Mouse (Mus musculus): ENCODE results near the gene Polrmt. TPM values are rescaled to one million over a fixed set of nuclear protein-coding genes. Genes with fewer than 3 reads are reported as not detected.
A peak's percentile ranks its signal among the peaks of the same experiment; 100 is the strongest.
"Not testable (repeated sequence)": the region's sequence is repeated elsewhere in the genome, so short reads cannot be mapped to it uniquely, and the experiment has no call there.

The Polrmt gene
- total RNA-seq, 2 experiments from 2014 or later, result 35.4 to 39.6 TPM

DNA sequence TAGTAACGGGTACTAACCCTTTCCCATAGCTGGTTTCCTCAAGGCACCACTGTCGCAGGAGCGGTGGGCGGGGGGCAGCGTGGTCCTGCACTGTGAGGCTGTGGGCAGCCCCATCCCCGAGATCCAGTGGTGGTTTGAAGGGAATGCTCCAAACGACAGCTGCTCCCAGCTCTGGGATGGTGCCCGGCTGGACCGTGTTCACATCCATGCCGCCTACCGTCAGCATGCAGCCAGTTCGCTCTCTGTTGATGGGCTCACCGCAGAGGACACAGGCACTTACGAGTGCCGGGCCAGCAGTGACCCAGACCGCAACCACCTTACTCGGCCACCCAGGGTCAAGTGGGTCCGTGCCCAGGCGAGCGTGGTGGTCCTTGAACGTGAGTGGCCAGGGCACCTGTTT, 37.7 kb downstream of the Polrmt start:
- DNase-seq, result no peak

DNA sequence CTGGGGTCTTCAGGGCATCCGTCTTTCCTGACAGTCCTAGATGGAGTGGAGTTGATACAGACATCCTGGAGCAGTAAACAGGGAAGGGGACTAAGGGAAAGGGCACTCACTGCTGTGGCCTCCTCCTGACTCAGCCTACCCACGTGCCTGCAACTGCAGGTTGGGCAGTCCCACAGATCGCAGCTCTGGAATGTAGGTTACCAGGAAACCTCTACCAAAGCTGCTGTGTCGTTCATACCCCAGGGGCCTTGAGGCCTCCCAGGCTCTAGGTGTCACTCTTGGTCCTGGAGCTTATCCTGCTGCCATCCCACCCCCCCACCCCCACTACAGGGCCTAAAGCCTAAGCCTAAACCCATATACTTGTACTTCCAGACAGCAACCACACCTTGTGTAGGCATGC, 38.6 kb downstream of the Polrmt start:
- DNase-seq, result no peak

DNA sequence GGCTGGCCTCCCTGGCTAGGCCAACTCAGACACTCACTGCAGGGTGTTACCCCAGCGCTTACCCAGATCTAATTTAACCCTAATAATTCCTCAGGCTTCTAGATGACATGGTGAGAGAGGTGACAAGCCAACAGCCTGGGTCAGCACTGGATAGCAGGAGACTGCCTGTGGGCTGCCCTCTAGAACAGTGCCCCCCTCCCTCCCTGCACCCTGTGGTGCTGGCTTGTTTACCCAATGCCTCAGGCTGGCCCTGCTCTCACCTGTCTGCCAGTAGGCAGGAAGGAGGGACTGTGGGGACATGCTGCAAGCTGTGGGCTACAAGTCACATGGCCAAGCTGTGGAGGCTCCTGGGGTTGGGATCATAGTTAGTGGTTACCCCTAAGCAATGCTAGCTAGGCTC, 39.2 kb downstream of the Polrmt start:
- DNase-seq, result no peak

DNA sequence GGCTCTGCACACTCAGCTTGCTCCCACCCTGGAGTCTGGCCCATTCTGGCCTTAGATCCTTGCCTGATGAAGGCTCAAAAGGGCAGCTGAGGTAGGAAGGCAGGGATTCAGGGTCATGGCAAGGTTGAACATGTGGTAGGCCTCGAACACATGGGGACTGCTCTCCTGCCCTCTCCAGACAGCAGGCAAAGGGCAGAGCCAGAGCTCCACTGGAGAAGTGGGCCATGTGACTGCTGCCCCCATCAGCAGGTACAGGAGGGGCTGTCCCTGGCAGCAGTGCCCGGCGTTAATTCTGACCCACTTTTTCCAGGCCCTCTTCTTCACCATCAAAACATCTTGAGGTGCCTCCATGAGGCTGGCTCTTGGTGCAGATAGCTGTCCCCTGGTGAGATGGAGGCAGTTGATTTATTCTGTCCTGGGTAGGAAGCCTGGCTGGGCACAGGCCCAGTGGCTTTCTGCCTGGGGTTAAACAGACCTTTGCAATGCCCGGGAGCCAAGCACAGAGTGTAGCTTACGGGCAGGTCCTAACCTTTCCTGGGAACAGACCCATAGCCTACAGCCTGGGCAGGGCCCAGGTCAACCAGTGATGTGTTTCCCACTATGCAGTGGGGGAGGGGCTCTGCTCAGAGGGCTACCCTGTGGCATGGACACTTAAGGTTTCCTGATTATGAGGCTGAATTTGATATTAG, 39.8 kb downstream of the Polrmt start:
- no peak for DNase-seq

- DNase-seq, result no peak
Observed at GRCm38 (mm10) chr10:79705951-79706350, 40.4 kb downstream of the Polrmt start.

GRCm38 (mm10) chr10:79704970-79705360, 41.4 kb downstream of the Polrmt start:
- no peak for DNase-seq

DNA sequence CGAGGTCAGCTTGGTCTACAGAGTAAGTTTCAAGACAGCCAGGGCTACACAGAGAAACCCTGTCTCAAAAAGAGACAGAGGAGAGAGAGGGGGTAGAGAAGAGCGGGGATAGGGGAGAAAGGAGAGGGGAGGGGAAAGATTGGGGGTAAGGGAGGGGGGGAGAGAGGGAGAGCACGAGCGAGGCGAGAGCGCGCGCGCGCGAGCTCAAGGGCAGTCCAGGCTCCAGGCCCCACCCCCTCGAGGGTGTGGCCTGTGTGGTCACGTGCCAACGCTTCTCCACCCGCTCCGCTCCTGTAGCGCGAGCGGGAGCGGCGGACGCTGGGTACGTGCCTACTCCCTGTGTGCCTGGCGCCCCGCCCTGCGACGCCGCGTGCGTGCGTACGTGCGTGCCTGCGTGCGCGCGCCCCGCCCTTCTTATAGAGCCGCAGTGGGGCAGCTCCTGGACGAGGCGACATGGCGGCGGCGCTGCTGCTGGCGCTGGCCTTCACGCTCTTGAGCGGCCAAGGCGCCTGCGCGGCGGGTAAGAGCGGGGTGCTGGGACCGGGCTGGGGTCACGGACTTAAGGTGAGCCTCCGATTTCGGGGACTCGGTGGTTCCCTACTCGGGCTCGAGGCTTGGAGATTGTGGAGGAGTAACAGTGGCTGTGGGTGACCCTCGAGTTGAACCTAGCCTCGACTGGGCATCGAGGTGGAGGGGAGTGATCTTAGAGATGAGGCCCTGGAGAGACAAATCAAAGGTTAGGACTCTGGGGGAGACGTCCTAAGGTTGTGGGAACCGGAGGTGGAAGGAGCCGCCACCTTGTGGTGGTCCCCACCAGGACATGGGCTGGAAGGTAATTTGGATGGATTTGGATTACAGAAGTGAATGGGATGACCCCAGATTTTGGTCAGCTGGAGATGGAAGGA, 42.1 kb downstream of the Polrmt start, which contains the start of gene Bsg:
Gene Bsg, plus strand, starts transcription at position 427 of the 905 bp plus-strand sequence.
- DNase-seq, result peak; percentile 99

DNA sequence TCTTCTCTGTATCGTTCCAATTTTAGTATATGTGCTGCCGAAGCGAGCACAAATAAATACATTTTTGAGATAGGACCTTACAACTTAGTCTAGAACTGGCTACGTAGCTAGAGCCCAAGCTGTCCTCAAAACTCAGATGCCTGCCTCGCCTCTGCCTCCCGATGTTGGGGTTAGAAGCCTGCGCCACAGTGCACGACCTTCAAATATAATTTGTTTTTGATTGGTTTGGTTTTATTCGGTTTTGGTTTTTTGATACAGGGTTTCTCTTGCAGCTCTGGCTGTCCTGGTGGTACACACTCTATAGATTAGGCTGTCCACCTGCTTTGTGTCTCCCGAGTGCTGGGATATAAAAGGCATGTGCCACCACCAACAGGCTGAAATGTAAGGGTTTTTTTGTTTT, 42.8 kb downstream of the Polrmt start:
- DNase-seq, result no peak

- not testable (repeated sequence) for DNase-seq
Observed at GRCm38 (mm10) chr10:79702970-79703369, 43.4 kb downstream of the Polrmt start.

DNA sequence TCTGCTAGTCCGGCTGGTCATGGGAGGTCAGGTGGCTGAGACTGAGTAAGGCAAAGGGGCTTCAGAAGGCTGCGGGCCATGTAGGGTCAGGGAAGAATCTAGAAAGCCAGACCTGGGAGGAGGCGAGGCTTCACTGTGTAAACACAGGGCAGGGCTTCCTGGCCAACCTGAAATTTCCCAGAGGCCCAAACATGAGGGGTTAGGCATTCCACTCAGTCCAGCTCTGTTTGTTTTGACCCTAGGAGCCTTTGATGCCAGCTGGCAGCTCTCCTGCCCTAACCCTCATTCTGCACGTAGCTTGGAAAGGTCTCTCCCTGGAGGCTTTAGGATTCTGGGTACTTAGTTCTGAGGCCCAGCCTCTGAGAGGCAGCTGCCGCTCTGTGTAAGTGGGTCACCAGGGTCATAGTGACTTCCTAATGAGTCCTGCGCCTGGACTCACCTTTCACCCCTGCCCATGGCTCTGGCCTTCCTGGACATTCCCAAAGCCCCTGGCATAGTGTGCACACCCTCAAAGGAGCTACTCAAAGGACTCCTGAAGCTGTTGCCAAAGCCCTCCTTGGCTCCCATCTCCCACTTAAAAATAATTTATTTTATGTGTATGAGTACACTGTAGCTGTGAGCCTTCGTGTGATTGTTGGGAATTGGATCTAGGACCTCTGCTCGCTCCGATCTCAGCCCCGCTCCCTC, 44.8 kb downstream of the Polrmt start:
- peak; percentile 78 for DNase-seq

DNA sequence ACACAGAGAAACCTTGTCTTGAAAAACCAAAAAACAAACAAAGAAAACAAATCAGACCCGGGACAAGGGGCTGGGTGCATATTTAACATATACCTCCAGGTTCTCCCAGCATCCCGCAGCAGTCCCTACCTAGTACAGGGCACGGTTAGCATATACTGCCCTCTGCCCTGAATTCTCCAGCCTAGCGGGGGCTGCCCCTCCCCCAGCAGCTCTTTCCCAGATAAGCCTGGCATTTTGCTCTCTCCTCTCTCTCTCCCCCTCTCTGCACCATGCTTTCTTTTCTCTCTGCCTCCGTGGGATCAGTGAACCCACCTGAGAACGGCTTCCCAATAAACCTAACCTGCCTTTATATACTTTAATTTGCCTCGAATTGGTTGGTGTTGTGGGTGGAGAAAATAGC, 45.7 kb downstream of the Polrmt start:
- peak; percentile 68 for DNase-seq

- no peak for DNase-seq
Observed at GRCm38 (mm10) chr10:79698459-79698858, 47.9 kb downstream of the Polrmt start.

DNA sequence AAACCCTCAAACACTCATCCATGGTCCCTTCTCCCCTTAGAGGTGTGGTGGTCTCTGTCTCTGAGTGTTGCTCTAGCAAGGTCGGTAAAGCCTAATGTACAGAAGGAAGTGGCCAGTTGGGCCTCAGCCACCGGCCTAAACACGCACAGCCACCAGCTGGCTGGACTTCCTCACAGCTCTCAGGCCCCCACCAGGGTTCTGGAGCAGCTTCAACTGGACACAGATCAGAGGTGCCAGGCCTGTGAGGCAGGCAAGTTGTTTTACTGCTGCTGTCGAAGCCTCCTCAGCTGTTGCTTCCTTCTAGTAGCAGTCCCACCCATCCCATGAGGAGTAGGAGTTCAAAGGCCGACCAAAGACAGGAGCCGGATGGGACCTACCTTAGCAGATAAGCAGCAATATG, 48.5 kb downstream of the Polrmt start:
- no peak for DNase-seq

DNA sequence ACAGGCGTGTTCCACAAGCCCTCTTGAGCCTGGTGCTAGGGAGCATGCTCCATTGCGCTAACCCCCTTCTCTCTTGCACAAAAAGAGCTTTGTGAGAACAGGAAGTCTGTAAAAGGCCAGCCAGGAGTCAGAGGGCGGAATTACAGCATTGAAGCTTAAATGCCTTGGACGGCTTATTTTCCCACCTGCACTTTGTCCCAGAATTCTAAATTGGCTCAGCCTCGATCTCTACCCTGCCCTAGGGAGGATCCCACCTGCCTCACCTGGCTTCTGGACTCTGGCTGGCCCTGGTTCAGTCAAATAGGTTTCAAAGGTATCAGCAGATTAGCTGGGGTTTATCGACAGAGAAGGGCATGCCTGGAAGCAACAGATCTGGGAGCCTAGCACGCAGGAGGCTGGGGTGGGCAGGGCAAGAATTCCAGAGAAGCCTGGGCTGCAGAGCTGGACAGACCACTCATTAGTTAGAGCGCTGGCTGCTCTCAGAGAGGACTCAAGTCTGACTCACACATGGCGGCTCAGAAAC, 50.2 kb downstream of the Polrmt start:
- no peak for DNase-seq

DNA sequence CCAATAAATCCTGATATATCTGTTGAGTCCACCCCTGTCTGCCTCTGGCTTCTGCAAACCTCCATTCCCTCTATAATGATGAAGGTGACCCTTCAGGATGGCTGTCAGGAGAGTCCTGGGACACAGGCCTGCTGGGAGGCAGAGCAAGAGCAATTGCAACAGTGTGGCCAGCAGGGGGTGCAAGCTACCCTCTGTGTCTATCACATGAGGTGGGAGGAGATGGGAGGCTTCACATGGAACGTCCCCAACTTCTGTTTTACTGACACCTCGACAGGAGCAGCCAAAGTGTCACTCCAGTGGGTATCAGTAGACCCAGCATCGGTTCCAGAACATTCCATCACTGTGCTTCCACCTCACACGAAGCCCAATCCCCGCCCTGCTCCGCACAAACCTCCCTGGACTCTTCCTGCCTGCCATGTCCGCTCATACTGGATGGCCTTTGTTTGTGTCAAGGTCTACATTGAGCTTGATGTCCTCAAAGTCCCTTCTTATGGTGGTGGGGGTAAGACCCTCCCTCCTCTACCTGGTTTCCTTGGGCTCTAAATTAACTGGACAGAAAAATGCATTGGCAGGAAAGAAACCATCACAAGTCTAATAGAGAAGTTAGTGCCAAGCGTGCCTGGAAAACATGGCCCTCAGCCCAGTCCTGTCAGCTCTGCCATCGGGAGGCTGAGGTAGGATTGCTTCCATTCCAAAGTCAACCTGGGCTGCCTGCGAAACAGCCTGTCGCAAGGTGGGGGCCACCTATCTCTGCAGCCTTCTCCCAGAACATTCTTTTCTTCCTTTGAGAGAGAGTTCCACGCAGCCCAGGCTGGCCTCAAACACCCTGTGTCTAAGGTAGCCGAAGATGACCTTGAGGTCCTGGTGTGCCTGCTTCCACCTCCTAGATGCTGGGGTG, 50.9 kb downstream of the Polrmt start:
- peak; percentile 92 for DNase-seq

DNA sequence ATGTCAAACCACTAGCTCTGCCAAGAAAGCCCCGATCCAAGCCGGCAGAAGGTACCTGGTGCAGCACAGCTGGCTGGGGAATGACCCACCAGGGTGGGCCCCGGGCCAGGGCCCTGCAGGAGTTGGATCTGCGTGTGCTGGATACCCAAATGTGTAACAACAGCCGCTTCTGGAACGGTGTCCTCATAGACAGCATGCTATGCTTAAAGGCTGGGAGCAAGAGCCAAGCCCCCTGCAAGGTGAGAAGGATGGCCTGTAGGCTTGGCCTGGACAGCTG, 52.1 kb downstream of the Polrmt start:
- DNase-seq, result no peak

DNA sequence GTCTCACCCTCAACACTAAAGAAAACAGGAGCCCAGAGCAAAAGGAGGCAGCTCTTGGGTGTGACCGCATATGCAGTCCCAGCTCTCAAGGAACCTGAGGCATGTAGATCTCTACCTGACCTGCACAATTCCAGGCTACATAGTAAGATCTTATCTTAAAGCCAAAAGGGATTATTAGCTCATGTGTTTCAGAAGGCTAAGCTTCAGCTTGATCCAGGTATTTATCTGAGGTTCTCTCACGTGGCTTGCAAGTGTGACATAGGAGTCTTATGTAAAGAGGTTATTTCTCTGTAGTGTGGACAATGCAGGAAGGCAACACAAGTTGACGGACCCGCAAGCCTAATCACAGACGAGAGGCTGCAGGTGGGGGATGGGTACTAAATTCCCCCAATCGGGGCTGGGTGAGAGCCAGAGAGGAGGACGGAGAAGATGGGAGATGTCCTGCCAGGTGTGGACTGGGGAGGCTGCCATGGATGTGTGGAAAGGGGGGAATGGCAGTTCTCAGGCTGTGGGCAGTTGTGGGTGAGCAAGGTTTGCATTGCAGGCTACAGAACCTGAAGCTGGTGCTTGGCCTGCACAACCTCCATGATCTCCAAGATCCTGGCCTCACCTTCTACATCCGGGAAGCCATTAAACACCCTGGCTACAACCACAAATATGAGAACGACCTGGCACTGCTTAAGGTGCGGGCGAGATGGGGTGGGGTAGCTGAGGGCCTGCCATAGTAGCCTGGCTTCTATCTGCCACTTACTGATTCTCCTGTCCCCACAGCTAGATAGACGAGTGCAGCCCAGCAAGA, 52.6 kb downstream of the Polrmt start:
- DNase-seq, result no peak

DNA sequence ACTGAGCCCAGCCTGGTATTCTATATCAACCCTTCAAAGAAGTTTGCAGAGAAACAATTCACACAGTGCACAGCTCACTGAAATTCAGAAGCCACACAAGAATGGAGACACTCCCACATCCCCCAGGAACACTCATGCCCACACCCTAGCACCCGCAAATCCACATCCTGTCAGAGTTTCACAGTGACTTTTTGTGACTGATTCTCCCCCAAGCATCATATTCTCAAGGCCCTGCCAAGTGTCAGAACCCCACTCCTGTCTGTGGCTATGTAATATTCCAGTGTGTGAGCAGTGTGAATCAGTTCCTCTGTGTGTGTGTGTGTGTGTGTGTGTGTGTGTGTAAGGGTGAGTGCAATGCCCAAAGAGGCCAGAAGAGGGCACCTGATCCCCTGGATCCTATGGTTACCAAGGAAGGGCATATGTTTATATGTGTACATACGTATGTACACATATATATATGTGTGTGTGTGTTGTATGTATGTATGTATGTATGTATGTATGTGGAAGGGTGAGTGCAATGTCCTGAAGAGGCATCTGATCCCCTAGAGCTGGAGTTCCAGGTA, 54.3 kb downstream of the Polrmt start:
- DNase-seq, result no peak

GRCm38 (mm10) chr10:79689178-79689577, 57.2 kb downstream of the Polrmt start:
- no peak for DNase-seq

DNA sequence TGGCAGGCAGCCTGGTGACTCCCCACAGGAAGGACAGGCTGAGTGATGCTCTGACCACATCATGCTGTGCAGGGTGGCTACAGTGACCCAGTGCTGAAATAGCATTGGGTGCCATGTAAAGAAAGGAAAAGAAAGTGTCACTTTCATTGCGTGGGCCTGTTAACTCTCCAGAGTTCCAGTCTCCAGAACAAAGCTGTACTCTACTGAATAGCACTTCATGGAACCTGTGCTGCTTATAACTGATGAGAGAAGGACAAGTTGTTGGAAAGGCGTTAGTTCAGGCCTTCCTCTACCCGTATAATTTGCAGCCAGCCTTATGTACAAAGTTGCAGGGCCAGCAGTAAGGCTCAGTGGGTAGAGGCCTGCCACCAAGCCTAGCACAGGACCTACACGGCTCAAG, 57.7 kb downstream of the Polrmt start, which contains the start of gene Gzmm:
Gene Gzmm, plus strand, starts transcription at position 301 of the 400 bp plus-strand sequence.
- DNase-seq, result no peak

- no peak for DNase-seq
Observed at GRCm38 (mm10) chr10:79687513-79687912, 58.9 kb downstream of the Polrmt start.
